Mouse (Mus musculus) B cell, adult 2 months (primary cell): ENCODE measurements at regions not wholly inside any gene's neighbourhood (a gene's known extent, or its start where the extent isn't known, plus 50 kb on each side); places are given as distances from the start of the nearest gene placed in this dataset.

ENCODE experiments used
- DNase-seq, 2 experiments: peaks; one replicate each; pipeline ENCODE4 v3.0.0; 2022

- no peak for DNase-seq
Observed at GRCm38 (mm10) chr11:25538641-25539258, 671.8 kb downstream of the 5730522E02Rik start.

GRCm38 (mm10) chr11:25536069-25536468 is 674.5 kb downstream of the 5730522E02Rik start:
- no peak for DNase-seq

- no peak for DNase-seq
Observed at GRCm38 (mm10) chr11:25533081-25533480, 677.5 kb downstream of the 5730522E02Rik start.

- no peak for DNase-seq
Observed at GRCm38 (mm10) chr11:25531668-25532398, 678.7 kb downstream of the 5730522E02Rik start.

DNA sequence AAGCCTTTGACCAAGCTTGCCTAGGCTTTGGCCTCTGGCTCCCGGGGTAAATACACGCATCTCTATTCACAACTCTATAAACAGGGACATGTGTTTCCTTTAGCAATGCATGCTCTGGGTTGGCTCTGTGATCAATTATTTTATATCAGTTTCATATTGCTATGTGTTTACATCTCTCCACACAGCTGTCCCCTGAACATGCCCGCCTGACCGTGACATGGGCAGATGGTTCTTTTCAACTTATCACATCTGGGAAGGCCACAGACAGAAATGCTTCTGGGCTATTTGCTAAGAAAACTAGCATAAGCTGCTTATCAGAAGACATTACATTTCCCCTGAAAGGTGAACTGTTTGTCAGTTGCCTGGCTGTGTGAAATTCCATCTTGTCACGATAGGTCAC is 682.5 kb downstream of the 5730522E02Rik start:
- DNase-seq = no peak

DNA sequence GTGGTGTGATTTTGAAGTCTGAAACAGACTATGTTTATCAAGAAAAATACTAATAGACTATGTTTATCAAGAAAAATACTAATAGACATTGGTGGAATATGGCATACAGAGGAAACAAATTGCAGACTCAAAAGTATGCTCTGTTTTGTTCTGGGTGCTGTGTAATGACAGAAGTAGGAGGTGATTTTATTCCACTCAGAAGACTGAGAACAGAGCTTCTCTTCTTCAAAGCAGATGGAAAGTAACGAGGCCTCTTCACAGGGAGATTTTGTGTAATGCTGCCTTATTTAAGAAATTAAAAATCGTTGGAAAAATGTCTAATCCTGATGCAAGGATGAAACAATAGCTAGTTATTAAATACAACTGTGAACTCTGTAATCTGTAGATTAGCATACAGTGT is 691.7 kb downstream of the 5730522E02Rik start:
- DNase-seq = no peak

GRCm38 (mm10) chr11:25518131-25518530 is 692.4 kb downstream of the 5730522E02Rik start:
- DNase-seq = no peak

DNA sequence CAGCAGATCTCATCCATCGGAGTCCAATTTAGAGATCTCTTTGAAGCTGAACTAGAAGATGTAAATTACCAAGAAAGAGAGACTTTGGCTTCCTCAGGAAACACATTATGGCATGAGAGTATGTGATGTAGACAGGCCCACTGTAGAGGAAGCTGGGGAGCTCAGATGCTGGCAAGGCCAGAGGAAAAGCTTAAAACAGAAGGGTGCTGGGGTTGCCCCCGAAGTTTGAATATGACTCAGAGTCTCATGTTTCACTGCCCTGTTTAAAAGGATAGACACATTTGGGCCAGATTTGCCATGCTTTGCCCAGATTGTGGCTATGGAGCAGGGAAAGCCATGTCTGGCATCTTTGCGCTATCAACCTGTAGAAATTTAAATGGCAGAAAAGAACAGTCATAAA is 705.1 kb downstream of the 5730522E02Rik start:
- no peak for DNase-seq

- no peak for DNase-seq
Observed at GRCm38 (mm10) chr11:25473682-25474365, 736.7 kb downstream of the 5730522E02Rik start.

- no peak for DNase-seq
Observed at GRCm38 (mm10) chr11:25469819-25470218, 740.7 kb downstream of the 5730522E02Rik start.

GRCm38 (mm10) chr11:25437206-25437605 is 773.4 kb downstream of the 5730522E02Rik start:
- no peak for DNase-seq

- DNase-seq = peak; percentile 11 to 15
Observed at GRCm38 (mm10) chr11:25435645-25436044, 774.9 kb downstream of the 5730522E02Rik start.

- DNase-seq = no peak
Observed at GRCm38 (mm10) chr11:25423186-25423585, 787.4 kb downstream of the 5730522E02Rik start.

DNA sequence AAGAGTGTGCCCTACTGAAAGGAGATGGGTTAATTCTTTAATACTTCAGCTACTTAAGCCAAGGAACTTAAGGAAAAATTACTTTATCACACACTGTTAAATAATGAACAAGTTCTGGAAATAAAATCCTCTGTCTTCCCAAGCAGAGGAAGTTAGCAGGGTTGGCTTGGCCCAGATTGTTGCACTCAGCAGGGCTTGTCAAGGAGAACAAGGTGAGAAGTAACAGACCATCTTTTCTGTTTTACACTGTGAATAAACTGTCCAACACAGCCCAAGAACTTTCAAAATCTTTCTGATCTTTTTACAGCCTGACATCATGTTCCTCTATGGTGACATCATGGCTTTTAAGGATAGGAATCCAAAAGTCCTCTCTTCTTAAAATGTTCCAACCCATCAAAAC is 789.1 kb downstream of the 5730522E02Rik start:
- DNase-seq = no peak

DNA sequence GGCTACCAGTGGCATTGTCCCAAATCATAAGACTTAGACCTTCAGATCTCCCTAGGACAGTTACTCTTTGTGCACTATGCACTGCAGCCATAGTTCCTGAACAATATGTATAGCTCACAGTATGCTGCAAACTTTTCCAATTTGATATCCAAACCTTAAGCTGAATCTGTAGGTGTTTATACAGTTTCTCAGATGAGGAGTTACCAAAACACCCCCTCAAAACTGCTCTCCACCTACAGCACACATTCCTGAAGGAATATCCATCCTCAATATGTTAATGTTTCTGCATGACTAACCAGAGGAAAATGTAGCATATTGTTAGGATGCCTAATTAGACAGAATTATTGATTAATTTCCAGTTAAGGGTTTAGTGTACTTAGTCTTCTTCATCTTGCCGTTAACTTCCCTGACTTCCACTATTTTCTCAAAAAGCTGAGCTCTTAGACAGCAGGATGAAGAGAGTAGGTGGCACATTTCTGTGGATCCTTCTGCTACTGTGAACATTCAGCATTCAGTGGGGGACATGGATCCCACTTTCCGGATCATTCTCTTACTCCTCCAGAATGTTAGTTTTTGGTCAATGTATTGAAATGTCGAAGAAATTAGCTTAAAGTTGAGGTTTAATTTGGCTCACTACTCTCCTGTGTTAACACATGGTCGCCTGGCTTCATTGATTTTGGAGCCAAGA is 800.0 kb downstream of the 5730522E02Rik start:
- no peak for DNase-seq

GRCm38 (mm10) chr11:25391649-25392048 is 818.9 kb downstream of the 5730522E02Rik start:
- DNase-seq = no peak

GRCm38 (mm10) chr11:25367111-25367510 is 843.5 kb downstream of the 5730522E02Rik start:
- DNase-seq = no peak

DNA sequence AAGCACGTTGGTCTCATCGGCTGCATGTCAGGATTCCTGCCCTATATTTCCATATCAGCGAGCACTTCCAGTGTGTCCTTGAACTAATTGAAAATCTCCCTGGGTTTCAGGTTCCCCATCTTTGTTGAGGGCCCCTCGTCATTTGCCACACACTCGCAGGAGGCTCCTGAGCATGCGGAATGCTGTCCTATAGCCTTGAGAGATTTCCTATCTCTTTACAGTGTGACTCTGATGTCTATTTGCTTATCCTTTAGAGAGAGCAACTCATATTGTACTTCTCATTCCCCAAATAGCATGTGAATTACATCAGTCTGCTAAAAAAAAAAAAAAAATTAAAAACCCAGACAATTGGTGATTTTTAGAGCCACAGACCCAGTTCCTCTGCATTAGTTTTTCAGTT is 845.1 kb downstream of the 5730522E02Rik start:
- no peak for DNase-seq

DNA sequence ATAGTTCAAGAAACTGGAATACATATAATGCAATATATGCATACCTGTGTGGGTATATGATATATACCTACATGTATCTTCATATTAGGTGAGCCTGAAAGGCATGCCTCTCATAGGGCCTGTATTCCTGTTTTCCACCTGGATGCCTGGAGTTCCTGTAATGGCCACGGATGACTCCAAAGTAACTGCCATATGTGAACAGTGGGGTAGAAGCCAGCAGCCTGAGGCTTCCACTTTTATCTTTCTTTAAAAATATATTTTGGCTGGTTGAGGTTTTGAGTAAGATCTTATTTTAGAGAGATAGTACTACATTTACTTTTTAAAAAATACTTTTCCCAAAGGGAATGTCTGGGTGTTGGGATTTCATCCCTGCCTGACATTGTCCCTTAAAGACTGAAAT is 850.8 kb downstream of the 5730522E02Rik start:
- no peak for DNase-seq

GRCm38 (mm10) chr11:25357717-25358411 is 852.7 kb downstream of the 5730522E02Rik start:
- peak in 1 of 2 experiments; percentile 2 for DNase-seq

DNA sequence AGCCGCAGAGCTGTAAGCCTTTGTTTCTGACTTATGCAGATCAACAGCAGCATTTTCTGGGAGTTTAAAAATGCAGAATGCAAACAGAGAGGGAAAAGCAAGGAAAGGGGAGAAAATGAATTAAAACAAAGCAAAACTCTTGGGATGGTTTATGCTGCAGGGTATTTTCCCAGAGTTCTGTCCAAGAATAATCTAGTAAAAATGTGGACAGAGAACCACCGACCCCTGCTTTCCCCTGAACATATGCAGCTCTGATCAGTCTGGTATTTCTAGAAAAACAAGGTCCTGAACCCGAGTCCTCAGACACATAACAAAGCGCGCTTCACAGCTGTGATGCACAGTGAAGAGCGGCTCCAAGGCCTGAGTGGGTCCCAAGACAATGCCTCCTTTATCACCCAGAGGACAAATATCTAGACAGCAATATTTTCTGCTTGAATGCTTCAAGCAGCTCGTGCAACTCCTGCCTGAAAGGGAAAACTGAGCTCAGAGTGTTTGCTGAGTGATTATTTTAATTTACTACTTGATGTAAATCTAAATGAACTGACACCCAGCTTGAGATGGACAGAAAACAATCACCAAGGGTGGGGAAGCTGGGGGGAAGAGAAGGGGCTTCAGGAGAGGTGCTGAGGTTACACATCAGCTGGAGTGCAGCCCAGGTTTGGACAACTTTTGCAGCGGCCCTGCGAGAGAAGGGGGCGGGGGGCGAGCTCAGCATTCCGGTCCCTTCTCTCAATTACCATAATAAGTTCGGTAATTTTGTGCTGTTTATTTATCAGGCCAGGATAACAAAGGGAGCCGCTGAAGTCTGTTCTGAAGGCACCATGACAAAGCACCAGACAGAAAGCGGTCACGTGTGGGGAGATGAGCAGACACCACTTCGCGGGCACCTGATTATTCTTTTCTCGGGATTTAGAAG is 853.6 kb downstream of the 5730522E02Rik start:
- DNase-seq = peak in 1 of 2 experiments; percentile 1

DNA sequence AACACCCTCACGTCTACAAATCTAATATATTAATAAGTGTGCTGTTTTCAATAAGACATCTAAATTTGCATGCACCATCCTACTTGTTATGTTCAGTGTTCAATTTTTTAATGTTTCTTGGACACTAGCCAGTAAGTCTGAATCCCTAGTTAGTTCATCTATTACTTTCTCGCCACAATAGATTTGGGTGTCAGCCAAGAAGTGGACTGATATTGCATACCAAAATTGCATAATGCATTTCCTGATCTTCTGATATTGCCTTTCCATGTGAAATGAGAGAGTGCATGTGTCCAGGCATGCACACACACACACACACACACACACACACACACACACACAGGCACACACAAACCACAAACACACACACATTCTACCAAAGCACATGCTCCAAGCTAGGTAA is 874.9 kb downstream of the 5730522E02Rik start:
- no peak for DNase-seq
